Mouse (Mus musculus) heart, embryonic 14.5 days (tissue): ENCODE results near the gene Smlr1. TPM values are rescaled to one million over a fixed set of nuclear protein-coding genes. Genes with fewer than 3 reads are reported as not detected.

Experiments
- ATAC-seq: fragments of 200-750 bp; cut with Nextera tagmentation; 2 replicates; pipeline ENCODE4 v1.8.0; 2017; ENCODE audit warnings: low read depth, moderate TSS enrichment; ENCODE audit not compliant: insufficient number of reproducible peaks, insufficient read depth, low FRiP score
- H3K27ac ChIP-seq, 2 experiments: fragments of 200-500 bp in 1 of 2; fragments of 300-500 bp in 1 of 2; sonication (generic) in 1 of 2; replicated peaks in 1 of 2; 2 replicates each; pipeline ENCODE4 v1.5.1; 2012 to 2014; ENCODE audit warnings: low read depth in 2 of 2, low read length in 2 of 2, control low read depth in 1 of 2, mild to moderate bottlenecking in 1 of 2, mixed read lengths in 1 of 2; ENCODE audit not compliant: control insufficient read depth in 1 of 2, insufficient read depth in 1 of 2
- H3K27me3 ChIP-seq: fragments of 300-500 bp; sonication (generic); 2 replicates; pipeline ENCODE4 v1.6.1; 2014; ENCODE audit warnings: mild to moderate bottlenecking, low read length, control low read depth; ENCODE audit not compliant: control insufficient read depth, insufficient read depth
- H3K36me3 ChIP-seq: fragments of 300-500 bp; sonication (generic); 2 replicates; pipeline ENCODE4 v1.6.1; 2014; ENCODE audit warnings: mild to moderate bottlenecking, control low read depth, low read length, mixed read lengths; ENCODE audit not compliant: control insufficient read depth, insufficient read depth
- H3K4me1 ChIP-seq, 2 experiments: fragments of 200-500 bp in 1 of 2; fragments of 300-500 bp in 1 of 2; sonication (generic) in 1 of 2; 2 replicates each; pipeline ENCODE4 v1.6.1; 2012 to 2014; ENCODE audit warnings: low read length in 2 of 2, control low read depth in 1 of 2, mixed read lengths in 1 of 2; ENCODE audit not compliant: control insufficient read depth in 2 of 2, insufficient read depth in 2 of 2
- H3K4me2 ChIP-seq: fragments of 300-500 bp; sonication (generic); 2 replicates; pipeline ENCODE4 v1.6.1; 2014; ENCODE audit warnings: mild to moderate bottlenecking, low read length
- H3K4me3 ChIP-seq, 2 experiments: fragments of 200-500 bp in 1 of 2; fragments of 300-500 bp in 1 of 2; sonication (generic) in 1 of 2; 2 replicates each; pipeline ENCODE4 v1.5.1; 2012 to 2014; ENCODE audit warnings: low read length in 2 of 2, mild to moderate bottlenecking in 2 of 2, control low read depth in 1 of 2, low read depth in 1 of 2, moderate library complexity in 1 of 2; ENCODE audit not compliant: control insufficient read depth in 1 of 2, insufficient read depth in 1 of 2
- H3K9ac ChIP-seq: fragments of 300-500 bp; sonication (generic); 2 replicates; pipeline ENCODE4 v1.6.1; 2014; ENCODE audit warnings: mild to moderate bottlenecking, low read length
- H3K9me3 ChIP-seq: fragments of 300-500 bp; sonication (generic); 2 replicates; pipeline ENCODE4 v1.6.1; 2016; ENCODE audit warnings: low read length, control low read depth; ENCODE audit not compliant: control insufficient read depth
- WGBS: fragments of 180-500 bp; shearing (Covaris S2); extraction: QIAGEN DNeasy Blood & Tissue Kit; methylation state at CpG from one replicate; pipeline ENCODE4 v1.1.7; 2014; 5-methylcytosine and 5-hydroxymethylcytosine counted together
- polyA plus RNA-seq: library from polyadenylated mRNA; unstranded; fragments of >200 nt; fragmentation: Nextera tagmentation; extraction: Ambion mirVana; gene quantifications from 2 replicates; pipeline ENCODE4 v1.2.1, GENCODE M21; 2014

Gene Smlr1
- not detected in 2 replicates for polyA plus RNA-seq

DNA sequence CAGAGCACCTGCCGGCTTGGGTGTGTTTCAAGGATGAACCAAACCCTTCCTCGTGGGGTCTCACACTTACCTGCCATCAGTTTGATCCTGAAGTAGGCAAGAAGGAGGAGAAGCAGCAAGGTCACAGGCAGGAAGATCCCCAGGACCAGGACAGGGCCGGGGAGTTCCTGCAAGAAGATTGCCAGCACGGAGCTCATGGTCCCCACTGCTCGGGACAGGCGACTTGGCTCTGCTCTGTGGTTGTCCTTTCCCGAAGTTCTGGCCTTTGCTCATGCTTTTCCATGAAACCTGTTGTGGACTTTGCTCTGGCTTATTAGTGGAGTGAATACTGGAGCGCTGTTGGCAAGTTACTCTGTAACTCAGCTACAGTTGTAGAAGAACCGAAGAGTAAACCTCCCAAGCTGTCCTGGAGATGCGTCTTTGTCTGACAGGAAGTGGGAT, at the start of gene Smlr1:
Smlr1 (minus strand) TSS at position 377 of the 441 bp plus-strand sequence.
- H3K27ac ChIP-seq = no peak within 1 kb of the TSS
- no peak within 1 kb of the TSS for H3K9ac ChIP-seq
- 91% methylated on average over 10 of the region's 10 CpGs for WGBS
- no peak within 1 kb of the TSS for H3K4me2 ChIP-seq
- no peaks in the 10 kb centered on the region for H3K27me3 ChIP-seq
- H3K9me3 ChIP-seq = no peaks in the 10 kb centered on the region
- peaks cover 13 to 15% of the 10 kb centered on the region in 2 experiments for H3K4me1 ChIP-seq
- H3K4me3 ChIP-seq = no peak within 1 kb of the TSS
- ATAC-seq = no peak
- no peaks in the 10 kb centered on the region for H3K36me3 ChIP-seq

DNA sequence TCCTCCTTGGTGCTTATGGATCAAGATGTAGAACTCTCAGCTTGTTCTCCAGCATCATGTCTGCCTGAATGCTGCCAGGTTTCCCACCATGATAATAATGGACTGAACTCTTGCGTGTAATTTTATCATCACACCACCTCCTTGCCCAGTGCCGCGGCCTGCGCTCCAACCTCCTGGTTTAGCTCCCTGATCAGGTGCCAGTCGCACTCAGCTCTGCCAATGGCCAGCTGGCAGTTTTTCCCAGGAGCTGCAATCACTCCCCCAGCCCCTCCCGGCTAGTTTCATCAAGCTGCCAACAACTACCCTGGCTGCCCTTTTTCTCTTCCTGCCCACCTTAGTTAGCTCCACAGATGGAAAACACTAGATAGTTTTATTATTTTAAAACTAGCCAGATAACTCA, 48.8 kb upstream of the Smlr1 start:
- Histone ChIP-seq H3K4me2 (no peak overlapping the region), H3K27me3 (no peaks in the 10 kb centered on the region), H3K9me3 (no peaks in the 10 kb centered on the region), H3K27ac (no peak overlapping the region), H3K36me3 (no peaks in the 10 kb centered on the region), H3K9ac (no peak overlapping the region), H3K4me3 (no peak overlapping the region), H3K4me1 (no peaks in the 10 kb centered on the region)
- WGBS = 88% methylated on average over 6 of the region's 6 CpGs
- no peak for ATAC-seq

DNA sequence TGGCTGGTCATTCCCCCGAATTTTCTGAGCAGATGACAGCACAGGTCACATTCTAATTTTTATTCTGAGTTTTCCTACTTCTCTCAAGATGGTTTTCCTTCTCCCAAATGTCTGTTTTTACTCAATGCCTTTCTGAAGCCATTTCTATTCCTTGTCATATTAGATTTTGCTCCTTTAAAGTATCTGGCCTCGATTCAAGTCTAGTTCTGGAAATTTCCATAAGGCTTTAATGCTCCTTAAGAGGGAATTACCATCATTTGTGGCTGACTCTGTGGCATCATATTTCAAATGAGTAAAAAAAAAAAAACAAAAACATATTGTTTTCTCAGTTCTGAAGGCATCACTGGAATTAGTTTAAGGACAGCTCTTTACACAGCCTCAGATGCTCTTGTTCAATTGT, 44.0 kb upstream of the Smlr1 start:
- ATAC-seq = no peak
- Histone ChIP-seq H3K9ac (no peak overlapping the region), H3K4me1 (no peaks in the 10 kb centered on the region), H3K4me3 (no peak overlapping the region), H3K27ac (no peak overlapping the region), H3K9me3 (no peaks in the 10 kb centered on the region), H3K4me2 (no peak overlapping the region), H3K27me3 (no peaks in the 10 kb centered on the region), H3K36me3 (no peaks in the 10 kb centered on the region)
- whole genome bisulfite sequencing = 72% methylated on average over 2 of the region's 2 CpGs

- H3K4me2 ChIP-seq = no peak overlapping the region
- WGBS = 77% methylated on average over 9 of the region's 9 CpGs
- no peaks in the 10 kb centered on the region for H3K9me3 ChIP-seq
- no peaks in the 10 kb centered on the region for H3K36me3 ChIP-seq
- H3K27me3 ChIP-seq = no peaks in the 10 kb centered on the region
- H3K27ac ChIP-seq = no peak overlapping the region
- ATAC-seq = no peak
- H3K9ac ChIP-seq = no peak overlapping the region
- H3K4me1 ChIP-seq = no peaks in the 10 kb centered on the region
- no peak overlapping the region for H3K4me3 ChIP-seq
Measured at GRCm38 (mm10) chr10:25571319-25572240, 35.5 kb upstream of the Smlr1 start.

GRCm38 (mm10) chr10:25552936-25553335, 16.9 kb upstream of the Smlr1 start:
- Histone ChIP-seq H3K36me3 (no peaks in the 10 kb centered on the region), H3K27ac (no peak overlapping the region), H3K4me2 (no peak overlapping the region), H3K4me1 (no peaks in the 10 kb centered on the region), H3K4me3 (no peak overlapping the region), H3K9me3 (no peaks in the 10 kb centered on the region), H3K27me3 (no peaks in the 10 kb centered on the region), H3K9ac (no peak overlapping the region)
- no peak for ATAC-seq
- 55% methylated on average over 4 of the region's 4 CpGs for WGBS

GRCm38 (mm10) chr10:25541097-25541496, 5.0 kb upstream of the Smlr1 start:
- no peak overlapping the region for H3K4me2 ChIP-seq
- no peaks in the 10 kb centered on the region for H3K4me1 ChIP-seq
- WGBS = 91% methylated on average over 3 of the region's 3 CpGs
- no peak overlapping the region for H3K4me3 ChIP-seq
- no peak overlapping the region for H3K9ac ChIP-seq
- H3K36me3 ChIP-seq = no peaks in the 10 kb centered on the region
- H3K9me3 ChIP-seq = no peaks in the 10 kb centered on the region
- ATAC-seq = no peak
- no peak overlapping the region for H3K27ac ChIP-seq
- H3K27me3 ChIP-seq = no peaks in the 10 kb centered on the region

- Histone ChIP-seq H3K27me3 (no peaks in the 10 kb centered on the region), H3K4me1 (no peaks in the 10 kb centered on the region), H3K9ac (no peak overlapping the region), H3K9me3 (no peaks in the 10 kb centered on the region), H3K36me3 (no peaks in the 10 kb centered on the region), H3K4me2 (peak overlapping the region; percentile 36), H3K27ac (peak overlapping the region; percentile 53 to 71), H3K4me3 (no peak overlapping the region)
- ATAC-seq = peak; percentile 49; the same call in 1 of the 2 replicates
- 23% methylated on average over 6 of the region's 6 CpGs for WGBS
Measured at GRCm38 (mm10) chr10:25539771-25540168, 3.7 kb upstream of the Smlr1 start.
